Mouse (Mus musculus) forebrain, embryonic 13.5 days (tissue): ENCODE measurements around the gene Nek9. TPM values are rescaled to one million over a fixed set of nuclear protein-coding genes. Genes with fewer than 3 reads are reported as not detected.
A peak's percentile ranks its signal among the peaks of the same experiment; 100 is the strongest.

Experiments
- ATAC-seq: fragments of 200-750 bp; cut with Nextera tagmentation; 2 replicates; pipeline ENCODE4 v1.8.0; 2017
- H3K27ac ChIP-seq: fragments of 300-500 bp; sonication (generic); 2 replicates; pipeline ENCODE4 v1.5.1; 2015; ENCODE audit warnings: inconsistent platforms, mild to moderate bottlenecking, moderate library complexity
- H3K27me3 ChIP-seq: fragments of 300-500 bp; sonication (generic); 2 replicates; pipeline ENCODE4 v1.6.1; 2015; ENCODE audit warnings: mild to moderate bottlenecking, inconsistent platforms
- H3K36me3 ChIP-seq: fragments of 300-500 bp; sonication (generic); 2 replicates; pipeline ENCODE4 v1.6.1; 2015; ENCODE audit warnings: mild to moderate bottlenecking, inconsistent platforms; ENCODE audit not compliant: poor library complexity, severe bottlenecking
- H3K4me1 ChIP-seq: fragments of 300-500 bp; sonication (generic); 2 replicates; pipeline ENCODE4 v1.6.1; 2015; ENCODE audit warnings: inconsistent platforms
- H3K4me2 ChIP-seq: fragments of 300-500 bp; sonication (generic); 2 replicates; pipeline ENCODE4 v1.6.1; 2015; ENCODE audit warnings: inconsistent platforms, mild to moderate bottlenecking, moderate library complexity
- H3K4me3 ChIP-seq: fragments of 300-500 bp; sonication (generic); 2 replicates; pipeline ENCODE4 v1.5.1; 2015; ENCODE audit warnings: mild to moderate bottlenecking, inconsistent platforms
- H3K9ac ChIP-seq: fragments of 300-500 bp; sonication (generic); 2 replicates; pipeline ENCODE4 v1.6.1; 2015; ENCODE audit warnings: mild to moderate bottlenecking, inconsistent platforms
- H3K9me3 ChIP-seq: fragments of 300-500 bp; sonication (generic); replicated peaks from 2 replicates; pipeline ENCODE4 v1.6.1; 2016; ENCODE audit warnings: inconsistent platforms
- WGBS: fragments of 180-500 bp; shearing (Covaris S2); methylation state at CpG from one replicate; pipeline ENCODE4 v1.1.7; 2015; 5-methylcytosine and 5-hydroxymethylcytosine counted together
- polyA plus RNA-seq: library from polyadenylated mRNA; unstranded; fragments of >200 nt; fragmentation: Nextera tagmentation; extraction: Ambion mirVana; gene quantifications from 2 replicates; pipeline ENCODE4 v1.2.1, GENCODE M21; 2015

Nek9 gene
- polyA plus RNA-seq, 1 experiment from 2014 or later: 13.4 TPM

DNA sequence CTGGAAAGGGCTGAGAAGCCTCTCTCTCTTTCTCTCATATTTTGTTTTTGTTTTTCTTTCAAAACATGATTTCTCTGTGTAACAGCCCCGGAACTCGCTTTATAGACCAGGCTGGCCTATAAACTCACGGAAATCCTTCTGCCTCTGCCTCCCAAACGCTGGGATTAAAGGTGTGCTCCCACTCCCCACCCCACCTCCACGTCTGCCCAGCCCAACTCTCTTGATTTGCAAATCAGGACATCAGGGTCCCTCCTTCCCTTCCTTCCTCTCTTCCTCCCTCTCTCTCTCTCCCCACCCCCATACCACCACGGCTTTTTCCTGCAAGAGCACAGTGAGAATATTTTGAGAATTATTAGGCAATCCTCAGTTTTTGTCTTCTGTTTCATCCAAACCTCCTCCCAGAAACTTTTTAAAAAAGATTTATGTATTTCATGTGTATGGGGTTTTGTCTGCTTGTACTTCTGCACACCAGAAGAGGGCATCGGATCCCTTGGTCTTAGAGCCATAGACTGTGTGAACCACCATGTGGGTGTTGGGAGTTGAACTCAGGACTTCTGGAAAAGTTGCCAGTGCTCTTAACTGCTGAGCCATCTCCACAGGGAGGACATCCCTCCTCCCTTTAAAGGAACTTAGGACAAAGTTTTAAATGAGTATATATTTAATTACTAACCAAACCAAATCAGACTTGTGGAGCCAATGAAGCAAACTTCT is 67.9 kb downstream of the Nek9 start:
- Histone ChIP-seq H3K27ac (no peak overlapping the region), H3K9me3 (no peaks in the 10 kb centered on the region), H3K9ac (no peak overlapping the region), H3K36me3 (peaks cover 17% of the 10 kb centered on the region), H3K4me1 (peaks cover 5% of the 10 kb centered on the region), H3K4me3 (no peak overlapping the region), H3K27me3 (no peaks in the 10 kb centered on the region), H3K4me2 (no peak overlapping the region)
- ATAC-seq: no peak
- WGBS: 79% methylated on average over 7 of the region's 7 CpGs

DNA sequence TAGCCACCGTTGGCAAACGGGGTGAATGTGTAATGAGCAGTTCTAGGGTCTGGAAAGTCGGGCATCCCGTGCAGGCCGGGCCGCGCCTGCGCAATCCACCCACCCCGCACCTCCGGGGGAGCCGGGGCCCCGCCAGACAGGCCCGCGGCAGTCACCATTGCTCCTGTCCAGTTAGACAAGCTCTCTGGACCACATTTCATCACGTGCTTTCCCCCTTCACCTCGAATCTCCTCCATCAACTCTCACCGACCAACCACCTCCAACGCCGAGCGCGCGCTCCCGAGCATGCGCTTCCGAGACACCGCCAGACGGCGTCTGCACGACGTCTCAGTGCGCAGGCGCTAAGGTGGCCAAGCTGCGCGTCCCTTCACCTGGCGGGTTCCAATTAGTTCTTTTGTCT is 68.8 kb downstream of the Nek9 start, which contains the start of gene Mlh3:
Gene Mlh3 (minus strand): TSS at position 281 of the 400 bp plus-strand sequence.
- ATAC-seq: peak; percentile 97
- Histone ChIP-seq H3K4me2 (peak within 1 kb of the TSS; percentile 60), H3K4me3 (peak within 1 kb of the TSS; percentile 59), H3K27ac (peak within 1 kb of the TSS; percentile 83), H3K36me3 (peaks cover 24% of the 10 kb centered on the region), H3K9ac (peak within 1 kb of the TSS; percentile 69), H3K9me3 (no peaks in the 10 kb centered on the region), H3K27me3 (no peaks in the 10 kb centered on the region), H3K4me1 (peaks cover 5% of the 10 kb centered on the region)
- WGBS: under 1% methylated on average over 35 of the region's 35 CpGs

DNA sequence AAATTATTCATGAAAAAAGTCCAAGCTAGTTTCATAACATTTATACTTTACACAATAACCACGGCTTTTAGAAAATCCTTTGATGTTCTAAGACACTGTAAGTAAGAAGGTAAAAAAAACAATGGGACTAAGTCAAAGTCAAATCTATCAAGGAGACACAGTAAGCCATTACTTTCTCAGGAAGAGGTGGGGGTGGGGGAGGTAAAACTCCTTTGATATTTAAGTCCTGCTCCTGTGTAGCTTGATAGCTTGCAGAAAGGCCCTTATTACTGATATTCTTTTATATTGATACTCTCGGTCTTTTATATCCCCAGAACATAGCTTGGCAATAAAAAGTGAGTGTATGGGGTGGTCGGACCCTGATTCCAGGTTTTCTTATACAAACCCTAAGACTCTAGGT is 69.3 kb downstream of the Nek9 start:
- Histone ChIP-seq H3K9me3 (no peaks in the 10 kb centered on the region), H3K4me2 (peak overlapping the region; percentile 60), H3K27ac (peak overlapping the region; percentile 83), H3K36me3 (peaks cover 20% of the 10 kb centered on the region), H3K27me3 (no peaks in the 10 kb centered on the region), H3K9ac (peak overlapping the region; percentile 69), H3K4me3 (peak overlapping the region; percentile 59), H3K4me1 (peaks cover 5% of the 10 kb centered on the region)
- 57% methylated on average over 3 of the region's 3 CpGs for WGBS
- ATAC-seq: peak; percentile 43

DNA sequence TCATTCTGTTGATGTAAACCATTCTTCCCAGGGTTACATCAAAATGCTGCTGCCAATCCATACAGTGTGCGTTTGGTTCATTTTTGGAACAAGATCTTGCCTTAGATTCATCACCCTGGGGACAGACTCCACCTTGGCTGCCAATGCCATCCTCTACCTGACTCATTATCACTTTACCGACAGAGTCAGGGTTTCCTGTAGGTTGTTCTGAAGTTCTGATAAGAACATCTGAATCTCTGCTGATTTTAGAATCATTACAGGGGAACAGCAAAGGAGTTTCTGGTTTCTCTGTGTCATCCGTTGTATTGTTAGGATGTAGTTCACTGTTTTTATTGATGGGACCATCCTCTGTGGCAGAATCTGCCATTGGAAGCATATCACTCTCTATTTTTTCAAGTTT is 72.9 kb downstream of the Nek9 start:
- Histone ChIP-seq H3K27me3 (no peaks in the 10 kb centered on the region), H3K4me3 (no peak overlapping the region), H3K9ac (no peak overlapping the region), H3K9me3 (no peaks in the 10 kb centered on the region), H3K4me2 (no peak overlapping the region), H3K36me3 (peaks cover 17% of the 10 kb centered on the region; the same call in 1 of the 2 replicates), H3K27ac (no peak overlapping the region), H3K4me1 (peaks cover 8% of the 10 kb centered on the region)
- no peak for ATAC-seq
- WGBS: 95% methylated on average over 3 of the region's 3 CpGs

DNA sequence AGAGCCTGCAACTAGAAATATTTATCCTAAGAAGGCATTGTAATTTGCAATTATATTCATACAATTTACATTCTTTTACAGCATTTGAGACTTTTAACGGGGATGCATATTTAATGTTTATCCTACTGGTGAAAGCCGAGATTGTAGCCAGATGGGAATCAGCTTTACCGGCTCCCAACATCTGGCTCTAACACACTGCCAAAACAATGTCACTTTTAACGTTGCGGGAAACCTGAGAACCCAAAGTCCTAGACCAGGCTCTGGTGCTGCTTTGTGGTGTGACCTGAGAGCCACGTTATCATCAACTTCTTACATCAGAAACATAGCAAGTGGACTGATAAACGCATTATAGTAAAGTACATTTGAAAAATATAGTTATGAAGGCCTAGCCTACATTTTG is 74.2 kb downstream of the Nek9 start:
- no peaks in the 10 kb centered on the region for H3K9me3 ChIP-seq
- H3K36me3 ChIP-seq: peaks cover 17% of the 10 kb centered on the region; the same call in 1 of the 2 replicates
- no peak overlapping the region for H3K4me3 ChIP-seq
- peaks cover 6% of the 10 kb centered on the region for H3K4me1 ChIP-seq
- 69% methylated on average over 7 of the region's 7 CpGs for WGBS
- no peak overlapping the region for H3K4me2 ChIP-seq
- H3K27me3 ChIP-seq: no peaks in the 10 kb centered on the region
- no peak overlapping the region for H3K9ac ChIP-seq
- ATAC-seq: no peak
- no peak overlapping the region for H3K27ac ChIP-seq

DNA sequence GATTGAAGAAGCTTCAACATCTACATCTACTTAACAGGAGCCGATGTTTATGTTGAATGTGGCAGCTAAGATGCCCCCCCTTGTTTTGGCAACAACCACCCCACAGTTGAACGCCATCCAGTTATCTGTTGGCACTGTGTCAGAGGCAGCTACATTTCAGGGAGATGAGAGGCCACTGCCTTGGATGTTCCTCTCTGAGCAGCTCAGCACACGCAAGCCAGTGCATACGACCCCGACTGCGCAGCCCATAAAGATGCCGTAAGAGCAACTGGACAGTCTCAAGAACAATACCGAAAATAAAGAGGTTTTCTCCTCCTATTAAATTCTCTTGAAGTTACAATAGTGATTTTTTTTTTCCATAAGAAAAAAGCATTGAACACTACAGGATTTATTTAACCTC is 74.6 kb downstream of the Nek9 start:
- Histone ChIP-seq H3K4me1 (peaks cover 3% of the 10 kb centered on the region; the same call in 1 of the 2 replicates), H3K4me3 (no peak overlapping the region), H3K4me2 (no peak overlapping the region), H3K36me3 (peaks cover 17% of the 10 kb centered on the region; the same call in 1 of the 2 replicates), H3K27me3 (no peaks in the 10 kb centered on the region), H3K27ac (no peak overlapping the region), H3K9me3 (no peaks in the 10 kb centered on the region), H3K9ac (no peak overlapping the region)
- WGBS: 84% methylated on average over 8 of the region's 8 CpGs
- ATAC-seq: no peak

DNA sequence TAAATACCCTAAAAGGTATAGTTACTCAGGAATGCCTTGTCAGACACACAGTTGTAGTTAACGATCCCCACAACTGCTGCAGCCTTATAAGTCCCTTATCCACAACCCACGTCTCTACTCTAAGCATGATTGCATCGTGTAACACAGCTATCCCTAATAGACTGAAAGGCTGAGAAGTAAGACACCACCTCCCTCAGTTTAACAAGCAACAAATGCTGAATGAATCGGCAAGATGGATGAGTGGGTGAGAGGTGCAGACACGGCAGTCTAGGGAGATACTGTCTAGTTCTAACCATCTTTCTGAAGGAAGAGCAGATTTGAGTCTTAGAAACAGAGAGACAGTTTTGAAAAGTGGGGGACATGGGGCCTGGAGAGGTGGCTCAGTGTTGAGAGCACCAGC is 76.0 kb downstream of the Nek9 start:
- H3K36me3 ChIP-seq: peaks cover 19% of the 10 kb centered on the region; the same call in 1 of the 2 replicates
- no peak overlapping the region for H3K9ac ChIP-seq
- ATAC-seq: no peak
- H3K4me1 ChIP-seq: peaks cover 3% of the 10 kb centered on the region; the same call in 1 of the 2 replicates
- no peaks in the 10 kb centered on the region for H3K27me3 ChIP-seq
- H3K9me3 ChIP-seq: no peaks in the 10 kb centered on the region
- H3K4me3 ChIP-seq: no peak overlapping the region
- no peak overlapping the region for H3K27ac ChIP-seq
- WGBS: 79% methylated on average over 5 of the region's 5 CpGs
- H3K4me2 ChIP-seq: no peak overlapping the region

DNA sequence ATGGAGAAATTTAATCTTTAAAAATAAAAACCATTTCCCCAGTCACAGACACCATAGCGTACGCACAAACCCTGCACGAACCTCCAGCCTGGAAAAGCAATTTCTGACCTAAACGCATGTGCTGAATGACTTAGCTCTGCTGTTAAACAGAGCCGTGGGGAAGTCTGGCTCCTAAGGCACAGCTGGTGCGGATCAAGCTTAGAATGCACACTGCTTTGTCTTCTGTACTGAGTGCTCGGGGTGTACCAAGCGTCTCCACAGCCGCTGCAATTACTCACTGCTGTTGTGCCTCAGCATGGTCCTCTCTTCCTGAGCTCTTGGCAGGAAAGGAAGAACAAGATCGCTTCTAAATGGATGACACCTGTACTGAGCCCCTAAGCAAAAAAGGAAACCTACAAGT is 76.7 kb downstream of the Nek9 start:
- H3K4me2 ChIP-seq: no peak overlapping the region
- WGBS: 55% methylated on average over 10 of the region's 10 CpGs
- H3K4me1 ChIP-seq: peaks cover 3% of the 10 kb centered on the region; the same call in 1 of the 2 replicates
- no peak overlapping the region for H3K27ac ChIP-seq
- H3K9ac ChIP-seq: no peak overlapping the region
- no peak for ATAC-seq
- H3K4me3 ChIP-seq: no peak overlapping the region
- H3K36me3 ChIP-seq: peaks cover 16% of the 10 kb centered on the region; the same call in 1 of the 2 replicates
- H3K9me3 ChIP-seq: no peaks in the 10 kb centered on the region
- H3K27me3 ChIP-seq: no peaks in the 10 kb centered on the region

DNA sequence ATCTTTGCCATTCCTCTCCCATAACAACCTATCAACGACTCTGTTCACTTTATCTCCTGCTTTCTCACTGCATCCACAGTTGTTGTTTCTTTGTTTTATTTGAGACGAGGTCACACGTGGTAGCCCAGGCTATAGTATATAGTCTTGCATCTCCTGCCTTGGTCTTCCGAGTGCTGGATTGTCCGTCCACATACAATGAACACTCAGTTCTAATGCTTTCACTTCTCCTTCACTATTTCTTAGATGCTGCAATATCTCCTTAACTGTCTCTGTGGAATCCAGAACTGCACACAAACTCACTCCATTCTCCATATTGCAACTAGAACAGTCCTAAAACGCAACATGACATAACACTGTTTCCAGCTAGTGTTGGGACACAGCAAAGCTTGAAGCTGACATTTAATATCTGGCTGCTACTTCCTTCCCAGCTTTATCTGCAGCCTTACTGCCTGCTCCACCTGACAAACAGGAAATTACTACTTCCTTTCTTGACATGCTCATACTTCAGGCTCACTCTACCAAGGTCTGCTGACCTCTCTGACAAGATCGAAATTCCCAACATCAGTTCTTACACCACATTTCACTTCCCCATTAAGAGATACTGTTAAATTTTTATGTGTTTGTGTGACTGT is 82.0 kb downstream of the Nek9 start:
- H3K9ac ChIP-seq: no peak overlapping the region
- no peak for ATAC-seq
- H3K4me1 ChIP-seq: no peaks in the 10 kb centered on the region
- 87% methylated on average over 7 of the region's 7 CpGs for WGBS
- H3K36me3 ChIP-seq: 0 out of 2 replicates have a peak, but pooled peaks cover 2% of the 10 kb centered on the region
- H3K27me3 ChIP-seq: no peaks in the 10 kb centered on the region
- H3K27ac ChIP-seq: no peak overlapping the region
- no peak overlapping the region for H3K4me3 ChIP-seq
- no peak overlapping the region for H3K4me2 ChIP-seq
- H3K9me3 ChIP-seq: no peaks in the 10 kb centered on the region

DNA sequence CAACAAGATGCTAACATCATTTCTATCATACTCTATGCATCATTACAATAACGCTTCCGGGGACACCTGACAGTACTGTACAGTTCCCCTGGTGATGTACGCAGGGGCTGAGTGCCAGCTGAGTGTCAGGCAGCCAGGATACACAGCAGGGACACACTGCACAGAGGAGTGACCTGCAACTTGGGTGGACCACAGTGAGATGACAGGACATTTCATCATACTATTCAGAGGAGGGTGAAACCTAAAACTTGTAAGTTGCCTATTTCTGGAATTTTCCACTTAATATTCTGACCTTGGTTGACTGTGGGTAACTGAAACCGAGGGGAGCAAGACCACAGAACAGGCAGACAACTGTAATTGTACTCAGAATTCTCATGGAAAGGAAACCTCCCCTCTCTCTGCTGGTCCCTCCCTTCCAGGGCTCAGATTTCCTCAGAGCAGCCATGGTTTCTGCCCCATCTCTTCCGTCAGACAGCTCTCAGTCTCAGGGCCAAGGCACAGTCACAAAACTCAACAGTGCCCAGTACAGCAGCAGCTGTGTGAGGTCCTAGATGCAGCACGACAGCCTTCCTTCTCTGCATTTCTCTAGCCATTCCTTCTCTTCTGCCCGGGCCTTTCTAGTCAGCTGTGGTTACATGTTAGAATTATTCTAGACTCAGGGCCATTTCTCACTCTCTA is 82.9 kb downstream of the Nek9 start:
- H3K4me3 ChIP-seq: no peak overlapping the region
- no peak for ATAC-seq
- no peak overlapping the region for H3K27ac ChIP-seq
- H3K4me1 ChIP-seq: no peaks in the 10 kb centered on the region
- no peak overlapping the region for H3K4me2 ChIP-seq
- H3K9ac ChIP-seq: no peak overlapping the region
- H3K27me3 ChIP-seq: no peaks in the 10 kb centered on the region
- no peaks in the 10 kb centered on the region for H3K9me3 ChIP-seq
- WGBS: 78% methylated on average over 7 of the region's 7 CpGs
- 0 out of 2 replicates have a peak, but pooled peaks cover 2% of the 10 kb centered on the region for H3K36me3 ChIP-seq

DNA sequence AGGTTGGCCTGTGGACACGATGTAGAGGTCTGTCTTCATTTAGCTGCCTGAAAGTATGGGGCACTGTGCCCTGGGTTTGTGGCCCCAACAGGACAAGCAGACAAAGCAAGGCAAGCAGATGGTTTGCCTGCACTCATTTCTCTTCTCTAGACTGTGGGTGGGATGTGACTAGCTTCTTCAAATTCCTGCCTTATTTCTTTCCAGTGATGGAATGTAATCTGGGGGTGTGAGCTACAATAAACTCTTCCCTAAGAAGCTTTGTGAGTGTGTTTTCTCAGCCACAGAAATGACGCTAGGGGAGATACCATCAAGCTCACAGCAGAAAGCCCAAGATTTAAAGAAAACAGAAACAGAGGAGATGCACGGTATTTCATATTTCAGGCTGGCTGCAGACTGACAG is 87.1 kb downstream of the Nek9 start:
- Histone ChIP-seq H3K36me3 (peaks cover 7% of the 10 kb centered on the region; the same call in 1 of the 2 replicates), H3K27ac (no peak overlapping the region), H3K27me3 (no peaks in the 10 kb centered on the region), H3K4me3 (no peak overlapping the region), H3K9me3 (no peaks in the 10 kb centered on the region), H3K4me2 (no peak overlapping the region), H3K9ac (no peak overlapping the region), H3K4me1 (no peaks in the 10 kb centered on the region)
- no peak for ATAC-seq
- WGBS: 92% methylated on average over 3 of the region's 3 CpGs
